Mouse (Mus musculus) heart, adult 9 months (tissue): ENCODE measurements at regions not wholly inside any gene's neighbourhood (a gene's known extent, or its start where the extent isn't known, plus 50 kb on each side); places are given as distances from the start of the nearest gene placed in this dataset.
"Not testable (repeated sequence)": the region's sequence is repeated elsewhere in the genome, so short reads cannot be mapped to it uniquely, and the experiment has no call there.

Source experiments
- DNase-seq, 2 experiments: peaks; one replicate each; pipeline ENCODE4 v3.0.0; 2022; ENCODE audit warnings: low spot score in 2 of 2

- no peak for DNase-seq
Observed at GRCm38 (mm10) chr6:7790040-7790439, 54.6 kb upstream of the C1galt1 start.

GRCm38 (mm10) chr6:7789071-7789470 is 55.6 kb upstream of the C1galt1 start:
- no peak for DNase-seq

- no peak for DNase-seq
Observed at GRCm38 (mm10) chr6:7785407-7785806, 59.2 kb upstream of the C1galt1 start.

GRCm38 (mm10) chr6:7783059-7783458 is 61.6 kb upstream of the C1galt1 start:
- no peak for DNase-seq

DNA sequence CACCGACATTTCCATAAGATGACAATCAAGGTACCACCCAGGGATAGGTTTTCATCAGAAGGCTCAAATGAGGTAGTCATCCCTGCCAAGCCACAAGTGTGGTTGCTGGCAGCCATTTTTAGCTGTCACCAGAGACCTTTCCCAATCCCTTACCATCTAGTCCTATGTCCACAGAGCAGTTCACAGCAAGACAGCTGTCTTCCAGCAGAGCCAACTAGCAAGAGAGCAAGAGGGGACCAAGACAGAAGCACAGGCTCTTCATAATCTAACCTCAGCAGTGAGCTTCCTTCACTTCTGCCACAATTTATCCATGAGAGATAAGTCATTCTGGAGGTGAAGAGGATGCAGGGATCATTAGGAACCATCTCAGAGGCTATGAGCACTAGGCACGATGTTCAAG is 64.7 kb upstream of the C1galt1 start:
- no peak for DNase-seq

DNA sequence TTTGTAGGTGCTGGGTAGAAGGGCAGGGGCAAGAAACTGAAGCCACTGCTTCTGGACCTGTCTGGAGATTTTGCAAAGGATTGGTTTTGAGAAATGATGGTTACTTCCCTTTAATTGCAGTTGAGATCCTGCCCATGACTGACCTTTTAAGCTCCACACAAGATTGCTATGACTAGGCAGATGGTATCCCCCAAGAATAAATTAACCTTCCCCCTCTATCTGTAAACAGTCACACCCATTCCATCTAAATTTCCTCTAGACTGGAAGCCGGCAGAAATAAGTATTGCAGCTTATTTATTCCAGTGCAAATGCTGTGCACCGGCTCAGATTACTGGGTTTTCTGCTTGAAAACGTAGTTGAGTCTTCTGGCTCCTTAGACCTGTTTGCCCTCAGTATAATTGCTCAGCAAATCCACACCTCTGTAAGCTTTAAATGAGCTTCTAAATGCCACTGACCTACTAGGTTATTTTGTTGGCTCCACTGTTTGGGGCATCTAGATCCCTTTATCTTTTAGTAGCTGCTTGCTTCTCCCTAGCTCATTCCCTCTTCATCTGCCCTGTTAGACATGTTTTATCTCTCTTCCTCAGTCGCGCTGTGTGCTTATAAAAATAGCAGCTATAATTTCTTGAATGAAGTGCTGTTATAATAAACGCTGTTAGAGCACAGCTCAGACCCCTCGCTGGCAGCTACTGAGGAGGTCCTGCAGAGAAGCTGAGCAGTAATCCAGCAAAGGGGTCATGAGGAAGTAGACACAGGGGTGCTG is 65.8 kb upstream of the C1galt1 start:
- no peak for DNase-seq

GRCm38 (mm10) chr6:7768421-7768820 is 75.4 kb upstream of the Asns start:
- DNase-seq: peak in 1 of 2 experiments; percentile 22

- DNase-seq: no peak
Observed at GRCm38 (mm10) chr6:7767631-7768030, 74.6 kb upstream of the Asns start.

- no peak for DNase-seq
Observed at GRCm38 (mm10) chr6:7759385-7759784, 66.3 kb upstream of the Asns start.

DNA sequence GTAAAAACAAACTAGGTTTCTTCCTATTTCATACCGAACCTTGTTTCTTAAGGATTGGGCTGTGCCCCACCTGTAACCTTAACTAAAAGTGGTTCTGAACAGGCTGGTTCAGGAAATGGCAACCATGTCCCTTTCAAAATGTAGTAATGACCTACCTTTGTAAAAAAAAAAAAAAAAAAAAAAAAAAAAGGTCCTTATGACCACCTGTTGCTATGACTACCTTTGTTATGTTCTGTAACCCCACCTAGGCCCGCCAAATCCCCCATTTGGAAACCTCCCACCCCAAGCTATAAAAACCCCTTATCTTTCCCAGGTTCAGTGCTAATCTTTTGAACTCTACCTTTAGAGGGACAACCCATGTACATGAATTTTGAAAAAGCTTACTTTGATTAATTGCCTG is 60.8 kb upstream of the Asns start:
- no peak for DNase-seq

- DNase-seq: no peak
Observed at GRCm38 (mm10) chr6:7752885-7753611, 60.0 kb upstream of the Asns start.

DNA sequence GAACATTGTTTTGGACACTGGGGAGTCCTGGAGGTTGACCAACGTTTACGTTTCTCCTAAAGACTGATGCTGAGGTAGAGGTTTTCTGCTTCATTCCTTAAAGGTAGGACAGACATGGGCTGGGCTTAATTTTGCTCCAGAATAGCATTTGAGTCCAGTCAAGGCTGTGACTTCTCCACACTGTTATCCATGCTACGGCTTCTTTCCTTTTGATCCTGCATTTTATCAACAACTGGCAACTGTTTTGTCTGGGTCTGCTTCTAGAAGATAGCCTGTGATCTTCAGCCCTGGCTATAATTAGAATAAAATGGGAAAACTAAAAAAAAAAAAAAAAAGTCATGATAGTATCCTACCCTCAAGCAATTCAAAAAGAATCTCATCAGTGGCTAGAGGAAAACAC is 55.5 kb upstream of the Asns start:
- DNase-seq: no peak

DNA sequence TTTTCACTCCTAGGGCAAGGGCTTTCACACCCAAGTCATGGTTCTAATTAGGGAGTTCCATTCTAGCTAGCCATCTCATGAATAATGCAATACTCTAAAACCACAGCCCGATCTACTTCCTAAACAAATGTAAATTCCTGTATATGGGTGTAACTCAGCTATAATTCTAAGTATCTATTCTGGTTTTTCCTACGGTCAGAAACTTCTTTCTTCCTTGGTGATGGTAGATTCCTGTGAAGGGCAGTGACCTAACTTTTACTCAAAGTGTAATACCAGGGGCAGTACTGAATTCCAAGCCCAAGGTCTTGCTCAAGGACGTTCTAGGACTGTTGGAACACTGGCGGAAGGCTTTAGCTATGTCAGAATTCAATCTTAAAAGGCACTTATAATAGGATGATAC is 51.2 kb upstream of the Asns start:
- not testable (repeated sequence) for DNase-seq
